Mouse (Mus musculus) lung, postnatal 0 days (tissue): ENCODE measurements around the gene Sgip1.

Experiments
- CTCF ChIP-seq: IDR thresholded peaks from 2 replicates; pipeline ENCODE4 v1.5.1; 2016; ENCODE audit warnings: antibody characterized with exemption, mild to moderate bottlenecking
- EP300 ChIP-seq: IDR thresholded peaks from 2 replicates; pipeline ENCODE4 v1.6.1; 2016; ENCODE audit warnings: antibody characterized with exemption, mild to moderate bottlenecking, control low read depth

DNA sequence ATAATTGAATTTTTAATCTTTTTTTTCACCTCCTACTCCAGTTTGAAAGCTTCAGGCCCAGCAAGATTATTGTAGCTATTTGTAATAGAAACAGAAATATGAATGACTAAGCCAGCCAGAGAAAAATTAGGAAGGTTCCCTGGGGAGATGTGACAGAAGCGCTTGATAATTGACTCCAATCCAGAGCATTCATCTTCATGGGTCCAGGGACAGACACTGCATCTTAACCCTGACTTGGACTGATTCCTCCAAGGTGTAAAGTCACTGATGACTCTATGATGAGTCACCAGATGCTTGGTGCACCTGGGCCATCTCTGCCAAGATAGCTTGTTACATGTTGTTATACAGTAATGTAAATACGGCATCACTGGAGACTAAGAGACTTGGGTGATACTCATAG lies 92.6 kb downstream of the Sgip1 start:
- TF ChIP-seq CTCF (no peak), EP300 (no peak)
